Mouse (Mus musculus) bone marrow, adult 2 months (tissue): ENCODE measurements around the gene Kcnh5. TPM values are rescaled to one million over a fixed set of nuclear protein-coding genes. Genes with fewer than 3 reads are reported as not detected.

Experiments
- H3K27ac ChIP-seq: fragments of 200-500 bp; 2 replicates; pipeline ENCODE4 v1.5.1; 2012; ENCODE audit warnings: low read depth, mild to moderate bottlenecking, control low read depth, inconsistent platforms, low read length; ENCODE audit not compliant: control insufficient read depth, poor library complexity, insufficient read depth
- H3K4me1 ChIP-seq: fragments of 200-500 bp; 2 replicates; pipeline ENCODE4 v1.6.1; 2011; ENCODE audit warnings: low read length; ENCODE audit not compliant: control insufficient read depth, insufficient read depth
- H3K4me3 ChIP-seq: fragments of 200-500 bp; replicated peaks from 2 replicates; pipeline ENCODE3; 2011; ENCODE audit warnings: mild to moderate bottlenecking, low read depth, low read length, control low read depth; ENCODE audit not compliant: control insufficient read depth
- CTCF ChIP-seq: fragments of 200-500 bp; IDR thresholded peaks from 2 replicates; pipeline ENCODE4 v1.5.1; 2011; ENCODE audit warnings: low read length, control low read depth; ENCODE audit not compliant: control insufficient read depth, insufficient read depth
- POLR2A ChIP-seq: fragments of 200-500 bp; IDR thresholded peaks from 2 replicates; pipeline ENCODE4 v1.6.1; 2011; ENCODE audit warnings: low read depth, mild to moderate bottlenecking, control low read depth, low read length, borderline replicate concordance; ENCODE audit not compliant: control insufficient read depth
- WGBS: fragments of 180-500 bp; shearing (Covaris S2); methylation state at CpG from one replicate; pipeline ENCODE4 v1.1.7; 2018; 5-methylcytosine and 5-hydroxymethylcytosine counted together
- polyA plus RNA-seq: library from polyadenylated mRNA; stranded (reverse); fragments of >200 nt; gene quantifications from 2 replicates; pipeline ENCODE4 v1.2.4, GENCODE M21; 2011; ENCODE audit warnings: low replicate concordance; ENCODE audit not compliant: missing spikeins, insufficient read depth, insufficient read length

Kcnh5 gene
- polyA plus RNA-seq, 1 experiment: not detected

GRCm38 (mm10) chr12:75031970-75032864 lies 144.9 kb downstream of the Kcnh5 start:
- TF ChIP-seq CTCF (no peak), POLR2A (no peak)
- no peak overlapping the region for H3K27ac ChIP-seq
- H3K4me1 ChIP-seq: no peaks in the 10 kb centered on the region
- 82% methylated on average over 8 of the region's 8 CpGs for WGBS
- no peak overlapping the region for H3K4me3 ChIP-seq

- no peaks in the 10 kb centered on the region for H3K4me1 ChIP-seq
- TF ChIP-seq POLR2A (no peak), CTCF (no peak)
- no peak overlapping the region for H3K27ac ChIP-seq
- H3K4me3 ChIP-seq: no peak overlapping the region
- 43% methylated on average over 3 of the region's 3 CpGs for WGBS
These were observed 205.9 kb downstream of the Kcnh5 start for GRCm38 (mm10) chr12:74971187-74971586.

DNA sequence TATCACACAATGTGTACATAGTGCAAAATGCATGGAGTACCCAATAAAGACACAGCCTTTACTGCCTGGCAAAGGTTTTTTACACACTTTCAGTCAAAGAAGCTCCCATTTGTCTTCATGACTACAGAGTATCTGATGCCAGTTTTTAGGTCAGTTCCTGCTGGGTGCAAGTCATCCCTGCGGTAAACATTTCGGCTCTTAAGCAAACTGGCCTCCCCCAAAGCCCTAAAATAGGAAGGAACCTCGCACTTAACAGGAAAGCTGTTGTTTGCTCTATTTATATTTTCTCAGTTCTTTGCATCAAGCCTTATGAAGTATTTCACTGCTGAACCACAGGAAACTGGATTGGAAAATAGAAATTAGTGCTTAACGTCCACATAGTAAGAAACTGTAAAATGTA lies 207.7 kb downstream of the Kcnh5 start:
- H3K27ac ChIP-seq: no peak overlapping the region
- WGBS: 3% methylated on average over 4 of the region's 4 CpGs
- H3K4me1 ChIP-seq: no peaks in the 10 kb centered on the region
- H3K4me3 ChIP-seq: no peak overlapping the region
- TF ChIP-seq CTCF (no peak), POLR2A (no peak)

DNA sequence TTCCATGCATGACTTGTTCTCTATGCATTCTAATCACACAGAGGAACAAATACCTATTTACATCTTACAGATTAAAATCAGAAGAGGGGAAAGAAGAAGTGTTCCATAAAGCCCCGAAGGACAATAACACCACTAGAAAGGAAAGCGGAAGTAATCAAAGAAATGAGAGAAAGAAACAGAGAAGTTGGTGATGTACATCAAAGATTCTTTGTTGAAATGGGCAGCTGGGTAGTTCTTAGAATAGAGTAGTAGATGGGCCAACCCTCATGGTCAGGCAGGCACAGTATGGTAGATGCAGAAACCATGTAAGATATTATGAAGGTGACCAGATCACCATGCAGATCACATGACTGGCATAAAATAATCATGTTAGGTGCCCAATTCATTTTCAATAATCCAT lies 210.9 kb downstream of the Kcnh5 start:
- Histone ChIP-seq H3K4me3 (no peak overlapping the region), H3K4me1 (no peaks in the 10 kb centered on the region), H3K27ac (no peak overlapping the region)
- WGBS: 61% methylated on average over 2 of the region's 2 CpGs
- no peak for TF ChIP-seq CTCF
- no peak for TF ChIP-seq POLR2A

- TF ChIP-seq POLR2A (no peak), CTCF (no peak)
- Histone ChIP-seq H3K4me3 (no peak overlapping the region), H3K27ac (no peak overlapping the region), H3K4me1 (no peaks in the 10 kb centered on the region)
- WGBS: 80% methylated on average over 2 of the region's 2 CpGs
These were observed 224.5 kb downstream of the Kcnh5 start for GRCm38 (mm10) chr12:74952661-74953060.

- WGBS: 74% methylated on average over 9 of the region's 9 CpGs
- Histone ChIP-seq H3K4me1 (no peaks in the 10 kb centered on the region), H3K4me3 (no peak overlapping the region), H3K27ac (no peak overlapping the region)
- TF ChIP-seq CTCF (no peak), POLR2A (no peak)
These were observed 225.7 kb downstream of the Kcnh5 start for GRCm38 (mm10) chr12:74951124-74952115.

DNA sequence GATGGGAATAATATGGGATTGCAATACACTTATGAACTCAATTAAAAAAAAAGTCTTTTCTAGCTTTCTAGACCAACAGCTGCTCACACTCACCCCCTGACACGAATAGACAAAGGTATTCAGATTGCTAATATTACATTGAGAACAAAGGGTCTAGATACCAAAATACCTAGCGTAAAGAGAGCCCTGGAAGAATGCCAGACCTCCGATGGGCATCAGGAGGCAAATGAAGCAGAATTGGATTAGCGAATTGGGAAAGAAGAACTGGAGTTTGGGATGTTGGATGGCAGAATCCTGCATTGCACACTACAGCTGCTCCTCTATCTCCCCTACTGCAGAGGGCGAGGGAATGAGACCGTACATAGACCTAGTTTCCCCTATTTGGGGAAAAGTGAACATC lies 275.8 kb downstream of the Kcnh5 start:
- peaks cover 1% of the 10 kb centered on the region; the same call in 1 of the 2 replicates for H3K4me1 ChIP-seq
- no peak for TF ChIP-seq CTCF
- TF ChIP-seq POLR2A: no peak
- no peak overlapping the region for H3K4me3 ChIP-seq
- WGBS: 74% methylated on average over 6 of the region's 6 CpGs
- no peak overlapping the region for H3K27ac ChIP-seq

DNA sequence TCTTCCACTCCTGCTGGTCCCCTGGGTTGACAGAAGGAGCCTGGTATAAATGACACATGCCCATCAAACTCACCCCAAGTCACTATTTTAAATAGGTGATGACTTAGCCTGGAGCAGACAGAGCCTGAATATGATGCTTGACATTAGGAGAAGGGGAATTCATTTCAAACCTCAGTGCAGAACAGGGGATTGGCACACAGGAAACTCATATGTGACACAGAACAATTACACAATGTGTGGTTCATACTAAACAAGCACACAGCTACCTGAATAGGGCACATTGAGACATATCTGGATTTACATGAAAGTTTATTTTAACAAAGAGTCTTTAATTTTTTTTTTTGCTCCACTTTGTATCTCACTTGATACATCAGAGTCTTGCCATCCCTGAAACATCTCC lies 276.4 kb downstream of the Kcnh5 start:
- TF ChIP-seq POLR2A (no peak), CTCF (no peak)
- peaks cover 1% of the 10 kb centered on the region; the same call in 1 of the 2 replicates for H3K4me1 ChIP-seq
- H3K4me3 ChIP-seq: no peak overlapping the region
- no peak overlapping the region for H3K27ac ChIP-seq
